Mouse (Mus musculus) layer of hippocampus, postnatal 14 days (tissue): ENCODE measurements around the gene Ajm1. TPM values are rescaled to one million over a fixed set of nuclear protein-coding genes. Genes with fewer than 3 reads are reported as not detected.

ENCODE experiments used
- DNase-seq, 2 experiments: peaks; one replicate each; pipeline ENCODE4 v3.0.0; 2021 to 2022; ENCODE audit warnings: low spot score in 2 of 2, mixed read lengths in 1 of 2
- total RNA-seq, 2 experiments: library from RNA; stranded (reverse); gene quantifications; 2 replicates each; pipeline ENCODE4 v1.2.3; 2021

Gene Ajm1
- total RNA-seq, 2 experiments from 2014 or later, result 99.8 to 103 TPM

GRCm38 (mm10) chr2:25534866-25535182 is 46.7 kb downstream of the Ajm1 start:
- DNase-seq, result no peak

DNA sequence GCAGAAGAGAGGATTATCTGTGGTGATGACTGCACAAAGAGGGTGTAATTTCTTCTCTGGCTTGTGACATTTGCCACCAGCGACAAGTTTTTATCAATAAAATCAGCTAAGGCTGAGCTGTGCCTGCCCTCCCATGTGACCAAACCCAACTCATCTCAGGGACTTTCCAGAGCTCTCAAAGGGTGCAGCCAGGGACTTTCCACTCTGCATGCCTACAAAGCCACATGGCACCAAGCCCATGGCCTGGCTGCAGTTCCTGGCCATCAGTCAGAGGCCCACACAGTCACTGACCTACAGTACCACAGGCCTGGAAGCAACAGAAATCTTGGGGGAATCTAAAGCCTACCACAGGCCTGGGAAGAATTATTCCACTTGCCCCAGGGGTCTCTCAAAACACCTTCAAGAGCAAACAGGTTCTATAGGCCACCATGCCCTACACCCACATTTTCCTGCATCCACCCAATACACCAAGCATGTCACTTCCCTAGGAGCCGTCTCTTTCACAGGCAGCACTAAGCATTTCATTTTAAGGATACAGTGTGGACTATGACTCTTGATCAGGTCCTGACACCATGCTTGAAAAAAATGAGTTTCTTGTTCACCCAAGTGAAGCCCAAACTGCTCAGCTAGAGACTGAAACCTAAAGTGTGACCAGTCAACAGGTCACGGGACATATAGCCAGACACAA is 47.2 kb downstream of the Ajm1 start:
- no peak for DNase-seq

DNA sequence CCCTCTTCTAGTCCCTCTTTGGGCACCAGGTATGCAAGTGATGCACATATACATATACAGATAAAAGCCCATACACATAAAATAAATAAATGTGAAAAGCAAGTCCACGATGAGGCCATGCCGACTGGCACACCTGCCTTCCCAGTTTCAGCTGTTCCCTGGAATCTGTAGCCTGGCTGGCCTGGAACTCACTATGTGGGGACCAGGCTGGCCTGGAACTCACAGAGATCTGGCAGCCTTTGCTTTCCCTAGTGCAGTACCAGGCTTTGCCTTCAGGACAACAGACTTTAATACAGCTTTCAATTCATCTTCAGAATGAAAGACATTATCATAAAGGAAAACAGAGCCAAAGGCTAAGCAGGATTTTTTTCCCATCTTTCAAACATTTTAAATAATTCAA is 47.9 kb downstream of the Ajm1 start:
- no peak for DNase-seq

- no peak for DNase-seq
These were observed 54.9 kb downstream of the Ajm1 start for GRCm38 (mm10) chr2:25526510-25527302.

Other genes with a start within 250 kb of the Ajm1 start
- gene Man1b1, start 249.4 kb downstream of the Ajm1 start, total RNA-seq, result 10 to 100 TPM; 49.0 to 59.9 TPM
- gene Dpp7, start 225.4 kb downstream of the Ajm1 start, total RNA-seq, result 10 to 100 TPM; 24.7 to 29.4 TPM
- gene Uap1l1, start 216.1 kb downstream of the Ajm1 start, total RNA-seq, result 10 to 100 TPM in 1 of 2 experiments, 1 to 10 TPM in 1; 9.2 to 11.8 TPM
- 10 to 100 TPM; 11.9 to 15.3 TPM for gene Sapcd2, start 209.4 kb downstream of the Ajm1 start, total RNA-seq
- gene Entpd2, start 185.9 kb downstream of the Ajm1 start, total RNA-seq, result 10 to 100 TPM; 22.3 to 23.4 TPM
- 100 to 1,000 TPM; 402 to 418 TPM for gene Npdc1, start 182.4 kb downstream of the Ajm1 start, total RNA-seq
- under 1 TPM; 0.31 to 0.81 TPM for gene Fut7, start 158.5 kb downstream of the Ajm1 start, total RNA-seq
- 100 to 1,000 TPM; 140 to 141 TPM for gene Abca2, start 153.1 kb downstream of the Ajm1 start, total RNA-seq
- under 1 TPM in 1 of 2 experiments, not detected in 1; 0.58 TPM for gene Clic3, start 124.9 kb downstream of the Ajm1 start, total RNA-seq
- 10 to 100 TPM; 52.1 to 57.7 TPM for gene Paxx, start 120.7 kb downstream of the Ajm1 start, total RNA-seq
- gene Ptgds, start 111.7 kb downstream of the Ajm1 start, total RNA-seq, result 100 to 1,000 TPM; 234 to 420 TPM
- not detected for gene Lcn12, start 87.8 kb downstream of the Ajm1 start, total RNA-seq
- 100 to 1,000 TPM; 130 to 134 TPM for gene Fbxw5, start 81.0 kb downstream of the Ajm1 start, total RNA-seq
- 1 to 10 TPM; 1.5 to 1.7 TPM for gene C8g, start 80.0 kb downstream of the Ajm1 start, total RNA-seq
- 10 to 100 TPM in 1 of 2 experiments, 1 to 10 TPM in 1; 9.8 to 11.1 TPM for gene Traf2, start 34.8 kb downstream of the Ajm1 start, total RNA-seq
- gene Edf1, start 23.9 kb downstream of the Ajm1 start, total RNA-seq, result 100 to 1,000 TPM; 214 to 226 TPM
- 1 to 10 TPM; 1.7 to 2.6 TPM for gene Mamdc4, start 6.9 kb downstream of the Ajm1 start, total RNA-seq
- 10 to 100 TPM; 81.2 to 83.8 TPM for gene Phpt1, start 6.5 kb downstream of the Ajm1 start, total RNA-seq
- gene Rabl6, start 26.8 kb upstream of the Ajm1 start, total RNA-seq, result 100 to 1,000 TPM; 105 to 107 TPM
- not detected for gene Ccdc183, start 35.9 kb upstream of the Ajm1 start, total RNA-seq
- 10 to 100 TPM; 25.0 TPM for gene Tmem141, start 40.2 kb upstream of the Ajm1 start, total RNA-seq
- gene Fcna, start 46.3 kb upstream of the Ajm1 start, total RNA-seq, result 1 to 10 TPM; 1.0 to 1.4 TPM
- not detected for gene Lcn8, start 71.4 kb upstream of the Ajm1 start, total RNA-seq
- not detected for gene Lcn5, start 76.2 kb upstream of the Ajm1 start, total RNA-seq
- gene Lcn6, start 95.0 kb upstream of the Ajm1 start, total RNA-seq, result not detected
- gene Lcn10, start 101.0 kb upstream of the Ajm1 start, total RNA-seq, result not detected
- not detected for gene Obp2a, start 118.3 kb upstream of the Ajm1 start, total RNA-seq
- gene Bmyc, start 125.0 kb upstream of the Ajm1 start, total RNA-seq, result 10 to 100 TPM; 80.9 to 82.5 TPM
- gene Obp2b, start 155.3 kb upstream of the Ajm1 start, total RNA-seq, result not detected
- gene Lcn3, start 183.8 kb upstream of the Ajm1 start, total RNA-seq, result not detected
- not detected for gene Lcn11, start 195.3 kb upstream of the Ajm1 start, total RNA-seq
- gene Gm13539, start 200.5 kb upstream of the Ajm1 start, total RNA-seq, result not detected
- not detected for gene Glt6d1, start 234.1 kb upstream of the Ajm1 start, total RNA-seq
- not detected for gene Lcn9, start 241.4 kb upstream of the Ajm1 start, total RNA-seq